Mouse (Mus musculus): ENCODE measurements around the gene Dennd2a.

DNA sequence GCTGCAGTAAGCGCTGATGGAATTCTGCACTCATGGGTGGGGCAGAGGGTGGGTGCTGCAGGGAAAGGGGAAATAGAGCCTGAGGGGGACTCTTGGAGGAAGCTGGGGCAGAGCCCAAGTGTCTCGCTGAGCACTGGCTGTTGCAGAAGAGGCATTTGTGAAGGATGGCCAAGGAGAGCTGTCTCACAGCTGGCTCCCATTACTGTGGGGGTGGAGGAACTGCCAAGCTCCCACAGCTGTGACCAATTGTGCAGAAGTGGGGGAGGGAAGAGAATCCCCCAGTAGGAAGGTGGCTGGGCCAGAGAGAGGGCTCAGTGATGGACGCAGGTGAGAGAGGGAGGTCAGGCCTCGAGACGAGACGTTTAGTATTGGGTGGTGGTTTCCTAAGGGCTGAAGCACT is 83.2 kb downstream of the Dennd2a start:
- no peak for TF ChIP-seq CTCF (IDR thresholded peaks at IDR 0.05; ENCODE audit: low read depth)
- no peak for TF ChIP-seq EP300 (optimal IDR thresholded peaks at IDR 0.05)
